Mouse (Mus musculus): ENCODE measurements at regions not wholly inside any gene's neighbourhood (a gene's known extent, or its start where the extent isn't known, plus 50 kb on each side); places are given as distances from the start of the nearest gene placed in this dataset.

GRCm38 (mm10) chr15:72101730-72102129 is 1732.6 kb upstream of the Gm6569 start:
- DNase-seq: no peak

- no peak for DNase-seq
Observed at GRCm38 (mm10) chr15:72105830-72106413, 1728.4 kb upstream of the Gm6569 start.

- DNase-seq: no peak
Observed at GRCm38 (mm10) chr15:72110520-72110919, 1723.8 kb upstream of the Gm6569 start.

- DNase-seq: no peak
Observed at GRCm38 (mm10) chr15:72116772-72117171, 1717.6 kb upstream of the Gm6569 start.

GRCm38 (mm10) chr15:72134226-72134625 is 1700.1 kb upstream of the Gm6569 start:
- no peak for DNase-seq

GRCm38 (mm10) chr15:72135992-72136617 is 1698.3 kb upstream of the Gm6569 start:
- DNase-seq: no peak

- DNase-seq: no peak
Observed at GRCm38 (mm10) chr15:72140122-72140521, 1694.2 kb upstream of the Gm6569 start.

GRCm38 (mm10) chr15:72150581-72150980 is 1683.8 kb upstream of the Gm6569 start:
- DNase-seq: no peak

GRCm38 (mm10) chr15:72158505-72158904 is 1675.9 kb upstream of the Gm6569 start:
- DNase-seq: no peak

- peak; percentile 1 for DNase-seq
Observed at GRCm38 (mm10) chr15:72200861-72201260, 1633.5 kb upstream of the Gm6569 start.

- no peak for DNase-seq
Observed at GRCm38 (mm10) chr15:72201791-72202190, 1632.6 kb upstream of the Gm6569 start.

GRCm38 (mm10) chr15:72205240-72205799 is 1629.0 kb upstream of the Gm6569 start:
- no peak for DNase-seq

- DNase-seq: peak; percentile 31
Observed at GRCm38 (mm10) chr15:72205950-72206349, 1628.4 kb upstream of the Gm6569 start.

GRCm38 (mm10) chr15:72207589-72207988 is 1626.8 kb upstream of the Gm6569 start:
- DNase-seq: no peak

- no peak for DNase-seq
Observed at GRCm38 (mm10) chr15:72208076-72208475, 1626.3 kb upstream of the Gm6569 start.

GRCm38 (mm10) chr15:72208973-72209372 is 1625.4 kb upstream of the Gm6569 start:
- no peak for DNase-seq

- no peak for DNase-seq
Observed at GRCm38 (mm10) chr15:72217731-72218130, 1616.6 kb upstream of the Gm6569 start.

GRCm38 (mm10) chr15:72219985-72220384 is 1614.4 kb upstream of the Gm6569 start:
- no peak for DNase-seq

GRCm38 (mm10) chr15:72220786-72221185 is 1613.6 kb upstream of the Gm6569 start:
- no peak for DNase-seq

- DNase-seq: no peak
Observed at GRCm38 (mm10) chr15:72232355-72232754, 1602.0 kb upstream of the Gm6569 start.

GRCm38 (mm10) chr15:72264619-72265018 is 1569.7 kb upstream of the Gm6569 start:
- no peak for DNase-seq

GRCm38 (mm10) chr15:72283846-72284245 is 1550.5 kb upstream of the Gm6569 start:
- DNase-seq: no peak

GRCm38 (mm10) chr15:72296648-72297047 is 1537.7 kb upstream of the Gm6569 start:
- no peak for DNase-seq

GRCm38 (mm10) chr15:72312417-72312816 is 1521.9 kb upstream of the Gm6569 start:
- DNase-seq: no peak

GRCm38 (mm10) chr15:72321528-72321927 is 1512.8 kb upstream of the Gm6569 start:
- DNase-seq: no peak
